Mouse (Mus musculus): ENCODE measurements around the gene Abcb1a.

GRCm38 (mm10) chr5:8722867-8723266 is 63.0 kb downstream of the Abcb1a start:
- TF ChIP-seq CTCF (IDR thresholded peaks at IDR 0.05; ENCODE audit: low read depth, low read length) = no peak
- no peak for TF ChIP-seq POLR2A (IDR thresholded peaks at IDR 0.05; ENCODE audit: extremely low read depth, insufficient read depth, low read length)

Measured in liver, adult 2 months (tissue).